Mouse (Mus musculus): ENCODE data around the gene Nktr.

Gene Nktr

DNA sequence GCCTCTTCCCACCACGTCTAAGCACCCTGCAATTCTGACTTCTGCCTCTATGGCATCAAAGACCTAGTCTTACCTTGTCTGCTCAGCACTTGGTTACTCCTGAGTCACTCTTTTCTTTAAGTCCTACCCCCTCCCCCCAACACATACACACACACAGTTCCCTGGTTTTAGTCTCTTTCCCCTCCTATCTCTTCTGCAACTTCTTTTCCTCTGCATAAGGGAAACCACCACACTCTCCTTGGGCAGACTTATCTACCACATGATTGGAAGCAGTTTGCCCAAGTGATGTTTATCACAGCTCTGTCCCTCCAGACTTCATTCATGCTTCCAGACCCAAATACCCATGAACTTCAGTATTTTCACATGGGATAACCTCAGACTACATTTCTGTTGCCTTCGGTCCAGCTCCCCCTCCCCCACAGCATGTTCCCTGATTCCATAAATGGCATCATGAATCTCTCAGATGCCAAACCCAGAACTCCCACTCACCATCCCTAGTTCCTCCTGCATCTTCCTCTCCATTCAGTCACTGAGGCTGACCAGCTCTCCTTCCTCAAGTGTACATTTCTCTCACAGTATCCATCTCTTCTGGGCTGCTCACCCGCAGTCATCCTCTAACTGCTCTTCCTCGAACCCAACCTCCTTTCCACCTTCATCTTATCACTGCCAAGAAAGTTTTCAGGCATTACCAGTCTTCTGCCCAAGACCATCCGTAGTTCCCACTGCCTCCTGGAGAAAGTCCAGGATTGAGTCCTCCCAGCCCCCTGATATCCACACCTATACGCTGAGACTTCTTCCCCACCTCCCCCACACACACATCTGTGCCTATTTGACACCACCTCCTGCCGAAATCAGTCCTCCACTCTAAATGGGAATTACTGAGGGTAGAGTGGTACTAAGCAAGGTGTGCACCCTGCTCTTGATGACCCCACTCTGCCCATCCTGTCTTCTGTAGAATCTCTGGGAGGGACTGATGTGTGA, 10.2 kb upstream of the Nktr start:
- DNase-seq, result no peak

DNA sequence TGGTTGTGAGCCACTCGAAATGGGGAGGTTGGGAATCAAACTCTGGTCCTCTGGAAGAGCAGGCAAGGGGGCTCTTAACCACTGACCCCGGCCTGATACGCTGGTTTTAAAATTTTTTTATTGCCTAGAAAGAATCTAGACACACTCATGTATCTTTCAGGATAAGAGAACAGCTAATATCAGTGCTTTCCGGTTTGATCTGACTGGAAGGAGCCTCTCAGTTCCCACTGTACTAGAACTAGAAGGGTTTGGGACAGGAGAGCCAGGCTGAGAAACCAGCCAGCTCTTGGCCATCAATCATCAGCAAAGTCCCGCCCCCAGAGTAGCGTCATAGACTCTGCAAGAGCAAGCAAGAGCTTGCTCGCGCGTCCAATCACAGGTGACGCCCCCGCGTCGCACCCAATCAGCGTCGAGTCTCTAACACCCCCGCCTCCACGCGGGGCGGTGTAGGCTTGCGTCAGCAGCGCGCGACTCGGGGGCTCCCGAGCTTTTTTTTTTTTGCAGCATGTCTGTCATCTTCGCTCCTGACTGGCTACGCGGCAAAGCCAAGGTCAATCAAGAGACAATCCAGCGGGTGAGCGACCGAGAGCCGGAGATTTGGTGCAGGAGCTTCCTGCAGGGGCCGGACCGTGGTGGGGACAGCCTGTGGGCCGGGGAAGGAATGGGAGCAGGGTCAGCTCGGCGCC, 8.9 kb upstream of the Nktr start, which contains the start of gene Ss18l2:
Gene Ss18l2, plus strand, starts transcription at position 432 of the 686 bp plus-strand sequence.
- DNase-seq, result peak; percentile 100

GRCm38 (mm10) chr9:121710584-121710975, 8.4 kb upstream of the Nktr start:
- DNase-seq, result peak; percentile 49

- no peak for DNase-seq
Observed at GRCm38 (mm10) chr9:121717048-121717447, 1.9 kb upstream of the Nktr start.

GRCm38 (mm10) chr9:121718070-121718705, 781 bp upstream of the Nktr start:
- DNase-seq, result peak; percentile 2

DNA sequence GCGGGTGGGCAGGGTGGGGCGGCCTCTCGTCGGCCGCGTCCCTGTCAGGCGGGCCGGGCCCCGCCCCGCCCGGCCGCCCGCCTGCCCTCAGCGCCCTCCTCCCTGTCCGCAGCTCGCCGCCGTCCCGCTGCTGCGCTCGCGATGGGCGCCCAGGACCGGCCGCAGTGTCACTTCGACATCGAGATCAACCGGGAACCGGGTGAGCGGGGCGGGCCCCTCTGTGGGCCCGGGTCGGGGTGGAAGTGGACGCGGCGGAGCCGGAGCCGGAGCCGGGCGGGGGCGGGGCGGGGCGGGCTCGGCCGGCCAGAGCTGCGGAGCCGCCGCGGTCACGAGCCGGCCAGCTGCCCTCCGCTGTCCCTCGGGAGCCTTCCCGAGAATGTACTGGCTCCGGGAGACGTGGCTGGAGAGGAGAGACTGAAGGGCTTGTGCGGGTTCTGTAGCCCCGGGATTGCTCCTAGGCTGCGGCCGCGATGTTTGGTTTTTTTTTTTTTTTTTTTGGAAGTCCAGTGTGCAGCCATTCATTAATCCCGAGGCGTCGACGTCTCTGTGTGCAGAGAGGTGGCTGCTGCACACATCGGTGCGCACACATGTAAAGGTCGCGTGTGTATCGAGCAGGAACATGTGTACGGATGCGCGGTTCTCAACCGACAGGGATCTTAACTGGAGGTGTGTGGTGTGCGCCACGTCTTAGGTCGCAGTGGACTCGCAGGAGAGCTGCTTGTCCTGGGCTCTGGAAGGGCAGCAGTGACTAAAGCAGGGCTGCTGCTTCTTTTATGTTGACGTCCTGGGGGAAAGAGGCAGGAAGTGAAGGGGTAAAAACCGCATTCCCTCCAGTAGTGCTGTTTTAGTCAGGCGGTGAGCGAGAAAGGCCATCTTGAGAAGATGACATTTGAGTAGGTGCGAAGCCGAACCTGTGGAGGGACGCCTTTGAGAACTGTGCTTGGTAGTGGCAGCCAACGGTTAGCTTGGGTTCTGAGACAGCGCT, 670 bp downstream of the Nktr start:
- peak; percentile 67 for DNase-seq

DNA sequence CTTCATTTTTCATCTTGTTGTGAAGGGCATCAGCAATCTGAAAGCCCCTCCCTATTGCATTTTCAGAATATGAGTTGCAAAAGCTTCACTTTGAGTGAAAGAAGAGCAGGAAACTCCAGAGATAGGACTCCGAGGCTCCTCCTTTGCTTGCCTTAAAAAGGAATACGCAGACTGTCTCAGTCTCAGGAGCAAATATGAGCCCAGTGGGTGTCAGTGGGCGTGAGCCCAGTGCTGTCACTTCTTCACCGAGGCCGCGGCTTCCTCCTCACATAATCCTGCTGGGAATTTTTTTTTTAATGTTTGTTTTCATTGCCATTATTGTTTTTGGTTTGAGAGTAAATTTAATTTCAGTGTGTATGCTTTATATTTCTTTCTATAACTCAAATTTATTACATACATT, 21.5 kb downstream of the Nktr start:
- no peak for DNase-seq

DNA sequence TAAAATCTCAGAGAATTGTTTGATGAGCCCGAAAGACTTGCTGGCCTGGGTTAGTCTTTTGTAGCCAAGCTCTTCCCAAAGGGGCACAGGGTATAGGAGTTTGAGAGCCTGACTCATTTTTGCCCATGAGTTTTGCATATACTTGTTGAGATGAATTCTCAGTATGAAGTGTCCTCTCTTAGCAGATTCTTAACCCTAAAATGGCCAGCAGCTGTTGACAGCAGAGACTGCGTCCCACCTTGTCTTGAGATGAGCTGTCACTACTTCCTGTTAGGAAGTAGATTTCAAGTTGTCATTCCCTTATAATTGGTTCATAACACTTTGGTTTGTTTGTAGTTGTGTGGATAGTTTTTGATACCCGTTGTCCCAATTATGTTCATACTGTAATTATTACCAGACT, 22.2 kb downstream of the Nktr start:
- DNase-seq, result no peak

DNA sequence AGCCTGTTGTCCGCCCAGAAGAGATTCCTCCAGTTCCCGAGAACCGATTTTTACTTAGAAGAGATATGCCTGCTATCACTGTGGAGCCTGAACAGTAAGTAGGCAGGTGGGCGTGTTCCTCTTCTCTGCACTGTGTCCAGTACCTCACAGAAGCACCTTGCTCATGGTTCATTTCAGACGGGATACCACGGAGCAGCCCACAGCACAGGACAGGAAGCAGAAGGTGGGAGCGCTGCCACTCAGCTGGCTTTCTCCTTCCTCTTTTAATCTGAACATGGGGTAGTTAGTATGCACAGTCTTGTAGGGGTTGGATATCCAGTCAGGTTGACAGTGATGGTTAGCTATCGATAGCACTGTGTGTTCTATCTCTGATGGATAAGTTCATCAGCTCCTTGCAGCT, 25.1 kb downstream of the Nktr start:
- DNase-seq, result no peak

DNA sequence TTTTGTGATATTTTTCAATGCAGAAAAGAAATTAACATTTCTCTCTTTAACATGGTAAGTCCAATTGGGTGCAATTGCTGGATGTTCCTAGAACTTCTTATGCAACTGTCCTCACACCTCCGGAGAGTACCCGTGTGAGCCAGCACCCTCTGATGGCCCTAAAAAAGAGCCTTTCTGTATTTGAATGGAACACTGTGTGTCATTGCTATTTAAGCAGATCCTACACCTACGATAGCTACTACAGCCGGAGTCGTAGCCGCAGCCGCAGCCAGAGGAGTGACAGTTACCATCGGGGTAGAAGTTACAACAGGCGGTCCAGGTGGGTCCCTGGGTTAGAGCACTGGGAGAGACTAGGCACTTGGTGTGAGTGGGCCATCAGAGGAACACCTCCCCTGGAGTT, 33.8 kb downstream of the Nktr start:
- no peak for DNase-seq

DNA sequence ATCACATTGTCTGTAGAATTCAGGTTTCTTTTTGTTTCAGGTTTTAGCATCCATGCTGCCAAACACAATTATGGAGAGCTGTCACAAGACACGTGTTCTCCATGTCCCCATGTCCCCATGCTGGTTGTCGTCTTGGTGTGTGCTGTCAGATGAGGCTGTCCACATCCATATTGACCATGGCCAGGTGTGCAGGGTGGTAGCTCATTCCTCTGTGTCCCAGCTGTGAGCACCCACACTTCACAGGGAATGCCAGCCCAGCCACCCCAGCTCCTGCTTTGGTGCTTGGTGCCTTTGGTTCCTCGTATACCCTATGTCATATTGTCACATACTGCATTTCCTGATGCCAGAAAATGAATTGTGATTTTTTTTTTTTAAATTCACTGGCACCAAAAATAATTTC, 35.7 kb downstream of the Nktr start:
- no peak for DNase-seq

DNA sequence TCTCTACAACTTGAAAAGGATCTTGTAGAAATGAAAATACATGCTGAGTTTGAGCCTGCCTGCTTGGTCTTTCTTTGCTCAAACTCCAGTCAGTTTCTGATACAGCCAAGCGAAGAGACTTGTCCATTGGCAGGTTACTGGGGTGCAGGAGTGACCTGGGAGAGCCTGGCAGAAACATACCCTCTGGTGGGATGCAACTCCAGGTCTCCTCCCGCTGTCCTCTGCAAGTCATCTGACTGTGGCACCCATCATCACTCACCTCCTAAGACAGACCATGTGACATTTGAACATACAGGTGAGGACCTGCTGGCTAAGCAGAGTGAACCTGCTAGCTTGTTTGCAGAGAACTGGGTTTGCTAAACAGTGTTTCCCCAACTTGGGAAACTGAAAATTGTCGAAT, 37.8 kb downstream of the Nktr start:
- no peak for DNase-seq

DNA sequence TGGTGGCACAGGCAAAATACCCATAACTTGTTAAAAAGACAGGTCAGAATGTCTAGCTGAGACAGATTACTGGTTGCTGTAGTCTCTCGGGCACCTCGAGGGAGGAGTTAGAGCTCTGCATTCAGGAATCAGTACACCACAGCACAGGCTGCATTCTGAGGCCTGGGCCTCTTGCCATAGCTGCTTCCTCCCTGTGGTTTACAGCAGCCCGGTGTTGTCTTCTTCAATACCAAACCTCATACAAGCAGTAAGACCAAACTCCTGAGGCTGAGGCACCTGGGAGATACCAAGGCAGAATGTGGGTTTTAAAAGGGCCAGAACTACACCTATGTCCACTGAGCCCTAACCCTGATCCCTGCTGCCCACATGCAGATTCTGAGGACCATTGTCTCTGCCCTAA, 38.5 kb downstream of the Nktr start:
- DNase-seq, result no peak

GRCm38 (mm10) chr9:121757835-121758814, 39.2 kb downstream of the Nktr start:
- peak; percentile 46 for DNase-seq

DNA sequence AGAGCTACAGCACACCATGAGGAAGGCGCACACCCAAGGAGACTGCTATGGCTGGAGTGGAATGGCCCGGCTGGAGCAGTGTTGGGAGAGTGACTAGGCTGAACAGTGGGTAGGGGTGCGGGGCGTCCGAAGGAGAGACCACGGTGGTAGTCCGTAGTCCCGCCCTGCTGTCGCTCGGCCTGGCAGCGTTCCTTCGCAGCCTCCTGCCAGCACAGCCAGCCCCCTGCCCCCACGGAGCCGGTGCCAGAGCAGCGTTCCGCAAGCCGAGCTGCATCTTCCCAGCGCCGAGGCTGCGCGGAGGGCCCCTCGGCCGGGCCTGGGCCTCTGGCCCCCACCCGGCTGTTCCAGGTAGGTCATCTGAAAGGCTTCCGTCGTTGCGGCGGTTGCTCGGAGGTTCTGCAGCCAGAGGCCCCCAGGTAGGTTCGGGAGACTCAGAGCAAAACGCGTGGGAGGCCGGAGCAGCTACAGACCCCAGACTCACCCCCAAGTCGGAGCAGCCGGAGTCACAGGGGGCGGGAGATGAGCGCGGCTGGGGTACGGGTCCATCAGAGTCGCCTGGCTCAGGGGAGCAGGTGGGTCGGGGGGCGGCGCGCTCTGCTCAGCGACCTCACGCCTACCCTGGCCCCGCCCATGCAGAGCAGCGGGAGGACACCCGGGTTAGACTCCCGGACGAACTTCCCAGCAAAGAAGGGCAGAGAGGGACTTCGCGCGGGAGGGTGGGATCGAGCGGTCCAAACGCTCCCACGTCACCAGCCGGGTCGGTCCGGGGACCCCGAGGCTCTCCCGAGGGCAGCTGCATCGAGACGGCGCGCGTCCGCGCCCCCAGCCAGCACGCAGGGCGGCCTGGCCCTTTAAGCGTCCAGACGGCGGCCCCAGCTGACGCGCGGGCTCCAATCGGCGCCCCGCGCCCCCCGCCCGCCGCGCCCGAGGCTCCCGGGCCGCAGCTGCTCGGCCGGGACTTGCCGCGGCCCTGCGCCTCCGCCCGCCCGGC, 40.4 kb downstream of the Nktr start, which contains the start of gene Zfp651:
Gene Zfp651, plus strand, starts transcription at position 240 of the 991 bp plus-strand sequence.
- peak; percentile 92 for DNase-seq

DNA sequence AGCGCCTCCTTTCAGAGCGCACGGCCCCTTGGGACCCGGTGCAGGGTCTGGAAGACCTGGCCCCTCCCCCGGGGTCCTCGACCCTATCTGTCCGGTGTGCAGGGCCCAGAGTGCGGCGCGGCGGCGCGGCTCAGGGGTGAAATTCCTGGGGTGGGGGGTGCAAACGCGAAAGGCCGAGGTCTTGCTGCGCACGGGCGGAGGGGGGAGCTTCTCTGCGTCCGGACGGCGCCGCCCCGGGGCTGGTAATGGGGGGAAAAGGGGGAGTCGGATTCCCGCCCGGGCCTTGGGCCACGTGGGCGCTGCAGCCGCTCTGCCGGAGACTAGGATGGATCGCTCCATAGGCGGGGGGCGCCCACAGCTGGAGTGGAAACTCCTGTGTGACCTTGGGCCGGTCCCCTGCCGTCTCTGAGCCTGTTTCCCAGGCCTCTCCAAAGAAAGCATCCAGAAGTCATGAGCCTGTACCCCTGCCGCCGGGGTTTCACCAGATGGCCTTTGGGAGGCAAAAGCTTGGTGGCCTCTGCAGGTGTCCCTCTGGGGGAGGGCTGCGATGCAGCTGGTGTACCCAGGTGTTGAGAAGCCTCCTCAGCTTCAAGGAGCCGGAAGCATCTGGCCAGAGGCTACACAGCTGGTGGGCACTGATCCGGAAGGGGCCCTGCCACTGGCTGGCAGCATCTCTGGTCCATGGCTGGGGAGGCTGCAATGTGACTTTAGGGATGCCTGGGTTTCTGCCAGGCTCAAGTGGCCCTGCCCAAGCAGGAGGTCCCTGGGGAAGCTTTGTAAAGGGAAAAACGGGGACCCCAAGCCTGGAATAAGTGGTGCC, 41.5 kb downstream of the Nktr start:
- DNase-seq, result peak; percentile 91

DNA sequence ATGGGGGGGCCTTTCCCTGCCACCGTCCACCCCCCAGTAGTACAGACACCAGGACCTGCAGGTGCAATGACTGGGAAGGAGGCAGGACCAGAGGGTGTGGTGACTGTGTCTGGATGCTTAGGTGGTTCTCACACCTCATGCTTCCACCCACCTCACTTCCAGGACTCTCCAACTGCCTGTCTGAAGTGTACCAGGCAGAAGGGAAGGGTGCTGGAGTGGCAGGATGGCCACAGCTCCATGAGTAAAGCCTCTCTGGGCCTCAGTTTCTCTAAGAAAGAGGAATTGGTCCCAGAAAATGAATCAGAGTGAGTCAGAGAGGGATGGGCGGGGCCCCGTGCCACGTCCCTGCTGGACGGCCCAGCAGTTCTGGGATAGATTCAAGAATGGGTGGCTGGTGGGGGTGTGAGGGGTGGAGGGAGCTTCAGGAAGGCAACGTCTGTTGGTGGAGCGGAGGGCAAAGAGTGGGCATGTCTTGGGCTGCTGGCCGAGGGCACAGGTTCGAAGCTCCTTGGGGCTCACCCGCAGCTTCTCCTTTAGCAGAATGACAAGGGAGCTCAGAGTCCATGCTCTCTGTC, 42.2 kb downstream of the Nktr start:
- DNase-seq, result no peak

GRCm38 (mm10) chr9:121761787-121762186, 42.8 kb downstream of the Nktr start:
- no peak for DNase-seq

Measured in embryo, embryonic 11 days (tissue).